Mouse (Mus musculus) CD8-positive naive resting alpha-beta T cell, adult 57 days (primary cell): ENCODE measurements around the gene Itih2. TPM values are rescaled to one million over a fixed set of nuclear protein-coding genes. Genes with fewer than 3 reads are reported as not detected.

ENCODE experiments used
- total RNA-seq: library from RNA; stranded (reverse); gene quantifications from one replicate; pipeline ENCODE4 v1.2.4, GENCODE M21; 2023

Gene Itih2
- not detected for total RNA-seq

DNA sequence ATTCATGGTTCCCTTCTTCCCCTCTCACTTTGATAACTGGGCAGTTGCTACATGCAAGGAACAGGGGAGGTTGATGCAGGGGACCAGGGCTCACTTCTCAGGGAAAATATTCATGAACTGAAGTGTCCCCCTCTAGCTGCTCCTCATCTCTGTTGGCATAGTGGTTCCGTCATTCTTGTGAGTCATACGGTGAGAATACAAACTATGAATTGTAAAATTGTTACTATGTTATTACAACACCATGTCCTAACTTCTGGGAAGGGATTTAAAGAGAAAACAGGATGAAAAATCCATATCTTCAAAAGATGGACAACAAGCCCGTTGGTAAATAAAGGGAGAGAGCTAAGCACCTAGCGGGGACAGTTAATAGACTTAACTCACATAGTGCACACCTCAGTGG lies at the start of gene Itih2:
Gene Itih2 (minus strand): TSS at position 101 of the 400 bp plus-strand sequence.

DNA sequence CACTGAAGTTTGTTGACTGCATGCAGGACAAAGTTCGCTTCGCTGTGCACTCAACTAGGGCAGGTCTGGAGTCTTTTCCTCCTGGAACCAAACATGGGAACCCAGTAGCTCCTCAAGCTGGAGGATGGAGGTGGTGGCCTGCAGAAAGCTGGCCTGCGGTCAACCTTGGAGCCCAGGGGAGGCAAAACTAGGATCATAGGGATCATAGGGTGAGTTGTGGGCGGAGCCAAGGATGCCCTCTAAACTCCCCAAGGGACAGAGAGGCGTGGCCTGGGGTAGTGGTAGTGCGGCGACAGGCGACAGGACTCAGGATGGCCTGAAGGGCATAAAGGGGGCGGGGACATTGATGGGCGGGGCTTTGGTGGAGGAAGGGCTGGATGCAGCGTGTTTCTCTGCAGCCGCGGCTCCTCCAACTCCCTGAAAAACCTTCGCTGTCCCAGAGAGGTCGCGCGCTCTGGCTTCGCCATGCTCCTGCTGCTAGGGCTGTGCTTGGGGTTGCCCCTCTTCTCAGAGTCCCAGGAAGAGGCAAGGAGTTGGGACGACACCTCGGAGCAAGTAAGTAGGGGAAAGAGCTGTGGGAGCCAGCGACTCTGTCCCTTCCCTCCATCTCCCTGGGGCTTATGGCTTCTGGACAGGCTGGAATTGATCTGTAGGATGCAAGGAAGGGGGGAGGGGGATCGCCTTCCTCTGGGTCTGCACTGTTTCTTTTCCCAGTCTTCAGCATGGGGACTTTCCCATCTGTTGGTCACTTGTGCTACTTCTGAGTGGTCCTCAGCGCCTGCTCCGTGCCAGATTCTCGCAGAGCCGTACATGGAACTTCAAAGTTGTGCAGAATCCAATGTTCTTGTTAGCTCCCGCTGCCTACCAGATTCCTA lies 22.2 kb upstream of the Itih2 start, which contains the start of gene Itih5:
Gene Itih5 (plus strand): TSS at position 371 of the 875 bp plus-strand sequence.

DNA sequence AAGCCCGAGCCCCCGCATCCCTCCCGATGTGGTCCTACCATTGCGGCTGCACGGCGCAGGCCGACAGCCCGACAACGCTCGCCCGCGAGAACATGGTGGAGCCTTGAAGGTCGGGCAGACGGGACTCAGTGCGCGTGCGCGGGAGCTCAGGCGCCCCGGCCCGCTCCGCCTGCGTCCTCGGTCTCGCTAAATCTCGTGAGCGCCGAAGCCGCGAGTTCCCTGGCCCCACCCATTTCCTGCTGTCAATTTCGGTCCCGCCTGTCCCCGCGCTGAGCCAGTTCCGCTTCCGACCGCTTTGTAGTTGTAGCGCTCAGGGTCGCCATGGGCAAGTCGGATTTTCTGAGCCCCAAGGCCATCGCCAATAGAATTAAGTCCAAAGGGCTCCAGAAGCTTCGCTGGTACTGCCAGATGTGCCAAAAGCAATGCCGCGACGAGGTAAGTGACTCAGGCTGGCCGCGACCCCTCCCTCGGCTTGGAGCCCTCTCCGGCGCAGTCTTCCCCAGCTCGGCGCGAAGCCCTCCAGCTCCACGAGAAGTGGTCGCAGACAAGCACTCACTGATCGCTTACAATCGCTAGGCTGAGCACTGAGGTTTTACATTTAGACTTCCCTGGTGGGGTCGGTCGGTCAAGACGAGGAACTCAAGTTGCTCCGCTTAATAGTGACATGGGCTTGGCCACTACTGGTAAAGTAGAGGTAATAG lies 50.7 kb downstream of the Itih2 start, which contains the start of the genes Atp5c1 and Kin:
Gene Atp5c1 (minus strand): TSS at position 201 of the 701 bp plus-strand sequence.
Gene Kin (plus strand): TSS at position 284 of the 701 bp plus-strand sequence.

DNA sequence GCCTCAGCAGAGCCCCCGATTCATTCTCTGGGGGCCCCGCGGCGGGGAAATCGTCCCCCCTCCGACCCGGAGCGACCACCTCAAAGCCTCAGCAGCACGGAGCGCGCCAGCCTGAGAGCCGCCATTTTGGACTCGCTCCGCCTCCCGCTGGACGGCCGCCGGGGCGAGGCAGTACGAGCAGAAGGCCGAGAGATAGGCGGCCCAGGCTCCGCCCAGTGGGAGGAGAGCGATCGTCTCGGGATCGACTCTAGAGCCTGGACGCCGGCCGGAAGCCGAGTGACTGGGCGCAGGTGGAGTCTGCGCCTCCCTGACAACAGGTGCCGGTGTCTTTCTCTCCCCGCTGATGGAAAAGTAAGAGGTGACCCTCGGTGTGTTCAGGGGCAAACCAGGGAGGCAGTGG lies 82.7 kb downstream of the Itih2 start, which contains the start of gene Taf3:
Gene Taf3 (minus strand): TSS at position 136 of the 400 bp plus-strand sequence.

Other genes starting within 250 kb of the Itih2 start
- gene 9230102O04Rik, start 241.9 kb downstream of the Itih2 start, total RNA-seq: not detected
- gene Gata3, start 241.4 kb downstream of the Itih2 start, total RNA-seq: 44.0 TPM
- 27.5 TPM for gene Taf3, start 82.8 kb downstream of the Itih2 start, total RNA-seq
- 129 TPM for gene Atp5c1, start 50.9 kb downstream of the Itih2 start, total RNA-seq
- 24.3 TPM for gene Kin, start 50.8 kb downstream of the Itih2 start, total RNA-seq
- 0.46 TPM for gene Itih5, start 22.2 kb upstream of the Itih2 start, total RNA-seq
- 6.4 TPM for gene Sfmbt2, start 239.1 kb upstream of the Itih2 start, total RNA-seq